Mouse (Mus musculus): ENCODE measurements at regions not wholly inside any gene's neighbourhood (a gene's known extent, or its start where the extent isn't known, plus 50 kb on each side); places are given as distances from the start of the nearest gene placed in this dataset.

DNA sequence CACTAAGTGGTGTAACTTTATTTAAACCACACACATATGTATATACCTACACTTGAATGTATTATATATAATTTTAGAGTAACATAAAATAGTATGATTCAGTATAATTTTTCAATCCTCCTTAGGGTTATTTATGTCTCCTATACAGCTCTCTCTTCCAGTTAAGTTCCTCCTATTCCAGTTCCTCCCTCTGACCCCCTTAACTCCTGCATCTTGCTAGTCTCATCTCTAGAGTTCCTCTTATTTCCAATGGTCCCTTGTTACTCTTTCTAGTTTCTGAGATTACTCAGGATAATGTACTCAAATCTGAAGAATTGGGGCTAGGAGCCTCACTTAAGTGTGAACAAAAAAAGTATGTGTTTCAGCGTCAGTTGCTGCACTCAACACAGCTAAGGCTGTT, 88.4 kb upstream of the Tex13c2 start:
- Histone ChIP-seq H3K4me3 (no peak overlapping the region), H3K27me3 (ENCODE audit: control insufficient read depth, insufficient read depth, low read length) (no peaks in the 10 kb centered on the region), H3K4me1 (ENCODE audit: control insufficient read depth, insufficient read depth, low read length) (no peaks in the 10 kb centered on the region), H3K79me2 (replicated peaks; ENCODE audit: control insufficient read depth, insufficient read depth, low read length) (no peaks in the 10 kb centered on the region), H3K27ac (no peak overlapping the region), H3K9ac (ENCODE audit: low read depth, low read length) (no peak overlapping the region), H3K36me3 (ENCODE audit: control insufficient read depth, insufficient read depth, low read length) (no peaks in the 10 kb centered on the region)
- intact Hi-C loops (cut with DNase I), result no loop called here
- 83% methylated on average over 1 of the region's 1 CpGs for WGBS
- no peak for DNase-seq
- no peak for TF ChIP-seq EP300 (IDR thresholded peaks at IDR 0.05; ENCODE audit: insufficient read depth, low read depth, low read length)
- TF ChIP-seq POLR2A (IDR thresholded peaks at IDR 0.05; ENCODE audit: insufficient read depth, low read depth, low read length), result no peak
- no peak for TF ChIP-seq CTCF (IDR thresholded peaks at IDR 0.05)

DNA sequence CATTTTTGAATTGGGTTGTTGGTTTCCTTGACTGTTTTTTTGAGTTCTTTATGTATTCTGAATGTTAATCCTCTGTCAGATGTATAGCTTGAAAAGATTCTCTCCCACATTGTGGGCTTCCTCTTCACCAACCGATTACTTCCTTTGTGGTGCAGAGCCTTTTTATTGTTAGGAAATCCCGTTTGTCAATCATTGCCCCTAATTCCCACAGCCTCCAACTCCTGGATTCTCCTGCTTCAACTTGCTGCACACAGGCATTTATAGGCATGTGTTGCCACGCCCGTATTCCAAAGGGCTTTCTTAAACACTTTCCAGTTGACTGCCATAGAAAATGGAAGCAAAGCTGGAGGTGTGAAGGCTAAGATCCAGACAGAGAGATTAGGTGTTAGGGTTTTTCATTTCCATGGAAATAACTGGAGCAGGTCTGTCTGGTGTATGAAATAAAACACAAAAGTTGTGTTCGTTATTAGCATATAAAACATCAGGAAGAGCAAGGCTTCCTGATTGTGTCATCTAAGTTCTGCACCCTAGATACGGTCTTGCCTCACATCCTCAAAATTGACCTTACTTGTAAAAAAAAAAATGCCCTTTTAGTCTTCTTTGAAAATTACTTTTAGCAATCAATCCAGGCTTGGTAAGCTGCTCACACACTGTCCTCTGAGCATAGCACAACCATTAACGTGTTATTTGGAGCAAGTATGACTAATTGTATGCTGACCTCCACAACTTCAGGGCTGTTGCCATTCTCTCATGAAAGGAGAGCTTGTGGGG, 87.7 kb upstream of the Tex13c2 start:
- intact Hi-C loops (cut with DNase I), result no loop called here
- no peak for DNase-seq
- Histone ChIP-seq H3K36me3 (ENCODE audit: control insufficient read depth, insufficient read depth, low read length) (no peaks in the 10 kb centered on the region), H3K4me1 (ENCODE audit: control insufficient read depth, insufficient read depth, low read length) (no peaks in the 10 kb centered on the region), H3K9ac (ENCODE audit: low read depth, low read length) (no peak overlapping the region), H3K27me3 (ENCODE audit: control insufficient read depth, insufficient read depth, low read length) (no peaks in the 10 kb centered on the region), H3K79me2 (replicated peaks; ENCODE audit: control insufficient read depth, insufficient read depth, low read length) (no peaks in the 10 kb centered on the region), H3K4me3 (no peak overlapping the region), H3K27ac (no peak overlapping the region)
- WGBS, result 67% methylated on average over 7 of the region's 7 CpGs
- TF ChIP-seq CTCF (IDR thresholded peaks at IDR 0.05) (no peak), POLR2A (IDR thresholded peaks at IDR 0.05; ENCODE audit: insufficient read depth, low read depth, low read length) (no peak), EP300 (IDR thresholded peaks at IDR 0.05; ENCODE audit: insufficient read depth, low read depth, low read length) (no peak)

DNA sequence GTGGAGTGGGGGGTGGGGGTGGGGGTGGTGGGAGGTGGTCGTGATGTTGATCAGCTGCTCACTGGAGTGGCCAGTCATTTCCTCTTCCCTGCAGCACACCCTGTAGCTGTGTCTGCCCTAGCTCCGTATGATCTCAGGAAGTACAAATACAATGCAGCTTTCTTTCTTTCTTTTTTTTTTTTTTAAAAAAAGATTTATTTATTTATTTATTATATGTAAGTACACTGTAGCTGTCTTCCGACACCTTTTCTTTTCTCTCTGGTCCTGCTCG, 87.2 kb upstream of the Tex13c2 start:
- no peaks in the 10 kb centered on the region for H3K79me2 ChIP-seq (replicated peaks; ENCODE audit: control insufficient read depth, insufficient read depth, low read length)
- no peaks in the 10 kb centered on the region for H3K4me1 ChIP-seq (ENCODE audit: control insufficient read depth, insufficient read depth, low read length)
- WGBS, result 54% methylated on average over 4 of the region's 4 CpGs
- DNase-seq, result no peak
- no peaks in the 10 kb centered on the region for H3K36me3 ChIP-seq (ENCODE audit: control insufficient read depth, insufficient read depth, low read length)
- TF ChIP-seq EP300 (IDR thresholded peaks at IDR 0.05; ENCODE audit: insufficient read depth, low read depth, low read length) (no peak), POLR2A (IDR thresholded peaks at IDR 0.05; ENCODE audit: insufficient read depth, low read depth, low read length) (no peak), CTCF (IDR thresholded peaks at IDR 0.05) (no peak)
- no peak overlapping the region for H3K4me3 ChIP-seq
- intact Hi-C loops (cut with DNase I), result no loop called here
- no peak overlapping the region for H3K9ac ChIP-seq (ENCODE audit: low read depth, low read length)
- no peak overlapping the region for H3K27ac ChIP-seq
- no peaks in the 10 kb centered on the region for H3K27me3 ChIP-seq (ENCODE audit: control insufficient read depth, insufficient read depth, low read length)

DNA sequence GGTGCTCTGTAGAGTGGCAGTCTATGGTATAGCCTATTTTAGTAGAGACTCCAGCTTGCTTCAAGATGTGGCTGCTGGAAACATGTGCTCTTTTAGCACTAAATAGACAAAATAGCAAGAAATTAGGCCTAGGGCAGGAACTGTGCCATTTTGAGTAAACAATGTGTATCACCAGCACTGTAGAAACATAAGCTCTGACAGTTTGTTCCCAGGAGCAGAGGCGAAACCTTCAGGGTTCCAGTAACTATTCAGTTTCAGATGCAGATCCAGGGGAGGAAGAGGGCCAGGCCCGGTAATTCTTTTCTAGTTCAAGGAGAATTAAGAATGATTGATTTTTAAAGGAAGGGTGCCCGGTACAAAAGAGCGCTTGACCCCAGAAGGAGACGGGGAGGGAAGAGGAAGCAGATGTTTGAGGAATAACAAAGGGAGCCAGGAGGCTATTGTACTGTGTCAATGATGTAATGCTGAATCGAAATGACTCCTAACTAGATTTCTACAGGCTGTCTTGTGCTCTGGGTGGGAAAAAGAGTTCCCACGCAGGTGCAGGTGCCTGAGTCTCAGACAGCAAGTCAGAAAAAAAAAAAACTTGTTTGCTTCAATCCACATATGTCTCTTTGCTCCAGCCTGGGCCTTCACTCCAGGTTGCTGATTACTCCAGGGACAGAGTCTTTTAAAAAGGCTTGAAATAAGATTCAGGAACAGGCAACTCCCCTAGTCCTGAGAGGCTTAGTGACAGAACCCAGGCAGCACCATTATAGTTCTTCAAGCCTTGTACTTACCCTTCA, 57.4 kb upstream of the Tex13c2 start:
- Histone ChIP-seq H3K27ac (no peak overlapping the region), H3K4me1 (ENCODE audit: control insufficient read depth, insufficient read depth, low read length) (peaks cover 1% of the 10 kb centered on the region), H3K36me3 (ENCODE audit: control insufficient read depth, insufficient read depth, low read length) (no peaks in the 10 kb centered on the region), H3K79me2 (replicated peaks; ENCODE audit: control insufficient read depth, insufficient read depth, low read length) (no peaks in the 10 kb centered on the region), H3K4me3 (no peak overlapping the region), H3K9ac (ENCODE audit: low read depth, low read length) (no peak overlapping the region), H3K27me3 (ENCODE audit: control insufficient read depth, insufficient read depth, low read length) (no peaks in the 10 kb centered on the region)
- intact Hi-C loops (cut with DNase I), result no loop called here
- DNase-seq, result no peak
- TF ChIP-seq POLR2A (IDR thresholded peaks at IDR 0.05; ENCODE audit: insufficient read depth, low read depth, low read length) (no peak), CTCF (IDR thresholded peaks at IDR 0.05) (no peak), EP300 (IDR thresholded peaks at IDR 0.05; ENCODE audit: insufficient read depth, low read depth, low read length) (no peak)
- WGBS, result 53% methylated on average over 7 of the region's 7 CpGs

Measured in heart, adult 2 months (tissue).